Mouse (Mus musculus) CH12.LX (cell line): ENCODE results near the gene Mettl6.

Source experiments
- CTCF ChIP-seq, 2 experiments: IDR thresholded peaks in 1 of 2; conservative IDR thresholded peaks in 1 of 2; 2 replicates each; pipeline ENCODE4 v1.5.1; 2011 to 2012; ENCODE audit warnings: low read depth in 2 of 2, low read length in 2 of 2, improper control_type of control experiment in 1 of 2, inconsistent platforms in 1 of 2, mild to moderate bottlenecking in 1 of 2, moderate library complexity in 1 of 2
- E2F4 ChIP-seq: IDR thresholded peaks from 2 replicates; pipeline ENCODE4 v1.6.1; 2011; ENCODE audit warnings: low read depth, low read length, improper control_type of control experiment; ENCODE audit not compliant: insufficient replicate concordance
- ELF1 ChIP-seq: IDR thresholded peaks from 2 replicates; pipeline ENCODE4 v1.6.1; 2014; ENCODE audit warnings: low read depth, mild to moderate bottlenecking, inconsistent platforms, low read length, improper control_type of control experiment
- EP300 ChIP-seq: IDR thresholded peaks from 2 replicates; pipeline ENCODE4 v1.6.1; 2011; ENCODE audit warnings: low read length, improper control_type of control experiment
- ETS1 ChIP-seq: conservative IDR thresholded peaks from 2 replicates; pipeline ENCODE4 v1.6.1; 2012; ENCODE audit warnings: low read depth, mild to moderate bottlenecking, inconsistent platforms, low read length, improper control_type of control experiment, moderate library complexity
- GABPA ChIP-seq: IDR thresholded peaks from 2 replicates; pipeline ENCODE4 v1.6.1; 2012; ENCODE audit warnings: low read depth, low read length, improper control_type of control experiment, inconsistent platforms; ENCODE audit not compliant: insufficient replicate concordance
- POLR2A ChIP-seq: IDR thresholded peaks from 2 replicates; pipeline ENCODE4 v1.6.1; 2011; ENCODE audit warnings: low read depth, mild to moderate bottlenecking, improper control_type of control experiment, low read length
- TBP ChIP-seq: conservative IDR thresholded peaks from 2 replicates; pipeline ENCODE4 v1.6.1; 2011; ENCODE audit warnings: low read depth, low read length, improper control_type of control experiment
- USF1 ChIP-seq: IDR thresholded peaks from 2 replicates; pipeline ENCODE4 v1.6.1; 2014; ENCODE audit warnings: low read depth, mild to moderate bottlenecking, inconsistent platforms, low read length, improper control_type of control experiment
- ZC3H11A ChIP-seq: IDR thresholded peaks from 2 replicates; pipeline ENCODE4 v1.6.1; 2012; ENCODE audit warnings: low read depth, mild to moderate bottlenecking, inconsistent platforms, low read length, improper control_type of control experiment
- ZKSCAN1 ChIP-seq: IDR thresholded peaks from 2 replicates; pipeline ENCODE4 v1.6.1; 2012; ENCODE audit warnings: low read depth, inconsistent platforms, low read length, improper control_type of control experiment, borderline replicate concordance
- ZMIZ1 ChIP-seq: IDR thresholded peaks from 2 replicates; pipeline ENCODE4 v1.6.1; 2012; ENCODE audit warnings: low read depth, mild to moderate bottlenecking, inconsistent platforms, low read length, improper control_type of control experiment

DNA sequence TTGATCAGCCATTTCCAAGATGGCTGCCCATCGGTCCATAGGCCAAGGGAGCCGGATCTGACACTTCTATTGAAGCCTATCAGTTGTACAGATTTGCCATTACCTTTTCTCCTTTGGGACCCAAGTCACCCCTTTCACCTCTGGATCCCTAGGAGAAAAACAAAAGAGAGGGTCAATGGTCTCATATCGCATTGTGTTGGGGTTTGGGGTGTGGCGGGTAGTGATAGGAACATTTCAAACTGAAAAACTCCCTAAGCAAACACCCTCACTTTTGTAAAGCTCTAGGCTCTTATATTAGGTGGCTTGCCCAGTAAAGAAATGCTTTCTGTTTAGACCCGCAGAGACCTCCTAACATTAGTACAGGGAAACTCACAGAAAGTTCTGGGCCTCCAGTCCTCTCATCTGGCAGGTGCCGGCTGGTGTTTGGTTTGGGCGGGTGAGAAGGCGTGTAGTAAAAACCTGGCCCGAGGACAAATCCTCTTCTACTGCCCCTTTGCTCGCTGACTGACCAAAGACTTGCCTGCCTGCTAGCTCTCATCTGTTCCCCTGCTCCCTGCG, 49.1 kb upstream of the Mettl6 start:
- TF ChIP-seq POLR2A: no peak
- TF ChIP-seq E2F4: no peak
- TF ChIP-seq CTCF (conservative IDR thresholded peaks at IDR 0.05 in 1 of 2, IDR thresholded peaks at IDR 0.05 in 1 of 2; ENCODE audit: low read depth in 2 of 2, low read length in 2 of 2): no peak
- TF ChIP-seq ETS1: no peak
- TF ChIP-seq EP300: no peak
- no peak for TF ChIP-seq TBP
- TF ChIP-seq ZMIZ1: no peak
- no peak for TF ChIP-seq USF1
- no peak for TF ChIP-seq ZC3H11A
- no peak for TF ChIP-seq GABPA
- TF ChIP-seq ELF1: no peak
- TF ChIP-seq ZKSCAN1: no peak
